Mouse (Mus musculus): ENCODE measurements around the gene Msl1. TPM values are rescaled to one million over a fixed set of nuclear protein-coding genes. Genes with fewer than 3 reads are reported as not detected.

Gene Msl1
- total RNA-seq, 1 experiment from 2014 or later: 72.8 TPM

GRCm38 (mm10) chr11:98763502-98763861, 31.8 kb upstream of the Msl1 start:
- ATAC-seq (replicated peaks; ENCODE audit: low read depth, poor library complexity, severe bottlenecking): no peak

- ATAC-seq (replicated peaks; ENCODE audit: low read depth, poor library complexity, severe bottlenecking): no peak
These were observed 31.2 kb upstream of the Msl1 start for GRCm38 (mm10) chr11:98764091-98764490.

GRCm38 (mm10) chr11:98764746-98765145, 30.6 kb upstream of the Msl1 start:
- no peak for ATAC-seq (replicated peaks; ENCODE audit: low read depth, poor library complexity, severe bottlenecking)

GRCm38 (mm10) chr11:98765421-98766309, 29.7 kb upstream of the Msl1 start:
- ATAC-seq (replicated peaks; ENCODE audit: low read depth, poor library complexity, severe bottlenecking): no peak

- no peak for ATAC-seq (replicated peaks; ENCODE audit: low read depth, poor library complexity, severe bottlenecking)
These were observed 29.0 kb upstream of the Msl1 start for GRCm38 (mm10) chr11:98766346-98766745.

GRCm38 (mm10) chr11:98766816-98767215, 28.5 kb upstream of the Msl1 start:
- no peak for ATAC-seq (replicated peaks; ENCODE audit: low read depth, poor library complexity, severe bottlenecking)

GRCm38 (mm10) chr11:98767276-98767675, 28.0 kb upstream of the Msl1 start:
- peak; percentile 58 for ATAC-seq (replicated peaks; ENCODE audit: low read depth, poor library complexity, severe bottlenecking)

- ATAC-seq (replicated peaks; ENCODE audit: low read depth, poor library complexity, severe bottlenecking): no peak
These were observed 27.6 kb upstream of the Msl1 start for GRCm38 (mm10) chr11:98767713-98768112.

- no peak for ATAC-seq (replicated peaks; ENCODE audit: low read depth, poor library complexity, severe bottlenecking)
These were observed 26.9 kb upstream of the Msl1 start for GRCm38 (mm10) chr11:98768127-98769006.

- ATAC-seq (replicated peaks; ENCODE audit: low read depth, poor library complexity, severe bottlenecking): no peak
These were observed 26.0 kb upstream of the Msl1 start for GRCm38 (mm10) chr11:98769007-98769954.

GRCm38 (mm10) chr11:98770096-98770975, 25.0 kb upstream of the Msl1 start:
- no peak for ATAC-seq (replicated peaks; ENCODE audit: low read depth, poor library complexity, severe bottlenecking)

- ATAC-seq (replicated peaks; ENCODE audit: low read depth, poor library complexity, severe bottlenecking): no peak
These were observed 24.2 kb upstream of the Msl1 start for GRCm38 (mm10) chr11:98771131-98771530.

- ATAC-seq (replicated peaks; ENCODE audit: low read depth, poor library complexity, severe bottlenecking): no peak
These were observed 23.3 kb upstream of the Msl1 start for GRCm38 (mm10) chr11:98771844-98772525.

GRCm38 (mm10) chr11:98772667-98773171, 22.6 kb upstream of the Msl1 start:
- no peak for ATAC-seq (replicated peaks; ENCODE audit: low read depth, poor library complexity, severe bottlenecking)

- ATAC-seq (replicated peaks; ENCODE audit: low read depth, poor library complexity, severe bottlenecking): peak; percentile 81
These were observed 21.6 kb upstream of the Msl1 start for GRCm38 (mm10) chr11:98773635-98774295.

- ATAC-seq (replicated peaks; ENCODE audit: low read depth, poor library complexity, severe bottlenecking): no peak
These were observed 20.6 kb upstream of the Msl1 start, which contains the start of gene Nr1d1 for GRCm38 (mm10) chr11:98774582-98775347. TSS of gene Nr1d1 (minus strand) at chr11:98775333.

All from common myeloid progenitor, adult 5-6 weeks (primary cell).